Mouse (Mus musculus) ES-Bruce4 (cell line): Measurements from ENCODE around the gene Fam13a.

Experiments
- CTCF ChIP-seq: IDR thresholded peaks from one replicate; pipeline ENCODE4 v1.8.1; 2011; ENCODE audit warnings: low read depth, low read length
- EP300 ChIP-seq: IDR thresholded peaks from 2 replicates; pipeline ENCODE4 v1.6.1; 2011; ENCODE audit warnings: low read depth, low read length; ENCODE audit not compliant: insufficient read depth
- POLR2A ChIP-seq: IDR thresholded peaks from one replicate; pipeline ENCODE4 v1.8.1; 2011; ENCODE audit warnings: low read length; ENCODE audit not compliant: insufficient read depth

- TF ChIP-seq CTCF (no peak), POLR2A (no peak), EP300 (no peak)
Measured at GRCm38 (mm10) chr6:59032748-59033147, 8.4 kb upstream of the Fam13a start.
